Mouse (Mus musculus) adrenal gland, postnatal 10 days (tissue): ENCODE results near the gene Kpnb1. TPM values are rescaled to one million over a fixed set of nuclear protein-coding genes. Genes with fewer than 3 reads are reported as not detected.
A peak's percentile ranks its signal among the peaks of the same experiment; 100 is the strongest.

Experiments used
- DNase-seq: peaks from one replicate; pipeline ENCODE4 v3.0.0; 2021; ENCODE audit warnings: mixed read lengths
- total RNA-seq, 2 experiments: library from RNA; stranded (reverse); gene quantifications; 2 replicates each; pipeline ENCODE4 v1.2.3; 2021

Gene Kpnb1
- total RNA-seq, 2 experiments from 2014 or later = 109 to 115 TPM

GRCm38 (mm10) chr11:97140811-97141210 is 46.9 kb downstream of the Kpnb1 start:
- no peak for DNase-seq

DNA sequence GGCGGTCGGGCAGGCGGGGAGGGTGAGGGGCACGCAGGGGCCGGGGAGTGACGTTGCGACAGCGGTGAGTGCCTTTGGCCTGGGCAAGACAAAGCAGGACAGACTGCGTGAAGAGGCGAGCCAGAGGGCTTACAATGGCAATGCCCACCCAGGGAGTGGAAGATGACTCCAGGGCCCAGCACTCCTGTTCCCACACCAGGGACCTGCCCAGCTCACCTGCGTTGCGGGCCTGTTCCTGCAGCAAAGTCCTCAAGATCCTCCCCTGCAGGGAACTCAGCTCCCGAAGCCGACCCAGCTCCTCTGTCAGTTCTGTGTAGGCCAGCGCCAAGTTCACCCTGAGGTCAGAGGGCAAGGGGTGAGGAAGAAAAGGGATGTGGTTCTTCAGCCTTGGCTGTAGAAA is 48.4 kb downstream of the Kpnb1 start:
- DNase-seq = no peak

- peak; percentile 69 for DNase-seq
Observed at GRCm38 (mm10) chr11:97138554-97139226, 49.0 kb downstream of the Kpnb1 start.

GRCm38 (mm10) chr11:97133270-97133669 is 54.4 kb downstream of the Kpnb1 start:
- no peak for DNase-seq

DNA sequence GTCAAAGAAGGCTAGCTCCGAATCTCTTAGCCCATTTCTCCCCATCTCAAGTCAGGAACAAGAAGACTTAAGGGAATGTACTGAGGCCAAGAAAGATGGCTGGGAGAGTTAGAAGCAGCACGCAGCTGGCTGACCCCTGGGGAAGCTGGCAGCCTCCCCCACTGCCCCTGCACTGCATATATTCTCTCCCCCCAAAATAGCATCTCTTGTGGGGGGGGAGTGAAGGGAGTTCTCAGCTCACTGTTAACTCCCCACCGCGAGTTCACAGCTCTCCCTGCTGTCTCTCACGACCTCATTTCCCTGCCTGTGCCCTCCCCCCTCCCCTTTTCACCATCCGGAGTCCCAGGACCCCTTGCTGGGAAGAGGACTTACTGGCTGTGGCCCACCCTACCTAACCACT is 55.5 kb downstream of the Kpnb1 start:
- no peak for DNase-seq

GRCm38 (mm10) chr11:97131683-97132082 is 56.0 kb downstream of the Kpnb1 start:
- DNase-seq = no peak

- DNase-seq = no peak
Observed at GRCm38 (mm10) chr11:97130318-97130717, 57.4 kb downstream of the Kpnb1 start.

DNA sequence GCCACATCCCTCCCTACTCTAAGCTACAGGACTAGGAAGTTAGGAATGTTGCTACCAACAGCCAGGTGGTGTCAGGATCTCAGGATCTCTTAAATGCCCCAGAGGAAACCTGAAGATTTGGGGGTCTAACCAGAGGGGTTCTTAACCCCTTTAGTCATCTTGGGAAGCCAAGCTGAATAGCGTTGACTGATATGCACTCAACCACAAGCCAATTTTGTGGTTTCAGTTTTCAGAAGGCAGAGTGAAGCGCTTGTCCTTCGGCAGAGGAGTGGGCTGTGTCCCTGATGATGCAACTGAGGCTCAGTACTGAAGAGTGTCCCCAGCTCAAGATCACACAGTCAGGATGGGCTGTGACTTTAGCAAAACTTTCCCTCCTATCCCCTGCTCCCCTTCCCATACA is 58.7 kb downstream of the Kpnb1 start:
- no peak for DNase-seq

GRCm38 (mm10) chr11:97127470-97128223 is 60.0 kb downstream of the Kpnb1 start:
- no peak for DNase-seq

GRCm38 (mm10) chr11:97126645-97127468 is 60.8 kb downstream of the Kpnb1 start:
- peak; percentile 65 for DNase-seq

DNA sequence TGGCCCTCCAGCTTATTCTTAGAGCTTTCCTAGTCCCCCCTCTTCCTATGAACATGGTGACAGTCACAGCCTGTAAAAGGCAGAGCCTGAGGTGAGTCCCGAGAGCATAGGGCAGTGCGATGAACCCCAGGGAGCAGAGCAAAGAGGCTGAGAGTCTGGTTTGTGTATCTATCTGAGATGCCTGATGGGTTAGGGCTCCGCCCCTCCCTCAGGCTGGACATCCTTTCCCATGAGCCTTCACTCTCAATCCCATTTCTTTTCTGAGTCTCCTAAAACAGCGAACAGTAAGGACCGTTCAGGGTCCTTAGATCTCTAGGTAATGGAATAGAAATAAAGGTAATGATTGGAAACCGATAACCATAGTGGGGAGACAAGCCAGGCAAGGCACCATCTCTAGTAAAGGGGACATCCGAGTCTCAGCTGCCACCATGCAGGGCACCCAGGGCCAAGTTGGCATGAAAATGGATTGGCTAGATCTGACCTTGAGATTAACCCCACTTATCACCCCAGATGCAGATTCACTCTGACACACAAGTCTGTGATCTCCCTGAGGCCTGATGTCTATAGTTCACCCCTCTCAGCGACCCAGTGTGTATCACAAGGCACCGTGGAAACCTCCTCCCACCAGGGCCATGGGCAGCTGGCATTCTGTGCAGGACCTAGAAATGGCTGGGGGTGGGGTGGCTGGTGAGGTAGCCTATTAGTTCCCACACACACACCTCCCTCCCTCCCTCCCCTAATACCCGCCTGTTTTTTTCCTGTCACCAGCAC is 63.2 kb downstream of the Kpnb1 start:
- no peak for DNase-seq

- DNase-seq = no peak
Observed at GRCm38 (mm10) chr11:97123282-97123890, 64.3 kb downstream of the Kpnb1 start.

- DNase-seq = no peak
Observed at GRCm38 (mm10) chr11:97120641-97121040, 67.0 kb downstream of the Kpnb1 start.

DNA sequence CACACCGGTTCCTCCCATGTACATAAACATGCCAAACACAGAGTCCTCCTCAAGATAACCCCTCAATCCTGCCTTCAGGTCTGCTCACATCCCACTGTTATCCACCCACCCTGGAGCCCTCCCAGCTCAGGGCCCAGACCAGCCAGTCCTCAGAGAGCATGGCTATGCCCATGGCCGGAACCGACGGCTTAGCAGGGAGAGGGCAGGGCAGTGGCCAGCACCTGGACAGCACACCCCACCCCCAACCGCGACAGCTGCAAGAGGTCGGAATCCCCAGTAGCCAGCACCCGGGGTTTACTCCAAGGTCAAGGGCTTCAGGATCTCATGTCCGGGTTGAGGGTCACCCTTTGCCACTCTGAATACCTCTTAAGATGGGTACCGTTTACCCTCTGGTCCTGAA is 67.5 kb downstream of the Kpnb1 start:
- no peak for DNase-seq

DNA sequence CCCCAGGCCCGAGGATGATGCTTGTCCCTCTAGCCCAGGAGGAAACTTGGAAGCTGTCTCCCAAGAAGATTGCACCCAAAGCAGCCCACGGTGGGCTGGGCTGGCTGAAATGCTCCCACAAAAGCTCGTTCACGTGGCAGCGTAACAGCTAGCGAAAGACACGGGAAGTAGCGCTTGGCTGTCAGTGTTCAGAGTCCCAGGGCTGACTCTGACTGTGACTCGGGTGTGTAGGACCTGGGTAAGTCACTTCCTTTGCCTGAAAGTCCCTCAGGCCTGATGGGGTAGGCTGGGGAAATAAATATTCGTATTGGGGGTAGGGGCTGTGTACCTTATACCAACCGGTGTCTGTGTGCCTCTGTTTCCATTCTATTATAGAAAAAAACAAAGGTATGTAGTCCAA is 71.9 kb downstream of the Kpnb1 start:
- DNase-seq = no peak

DNA sequence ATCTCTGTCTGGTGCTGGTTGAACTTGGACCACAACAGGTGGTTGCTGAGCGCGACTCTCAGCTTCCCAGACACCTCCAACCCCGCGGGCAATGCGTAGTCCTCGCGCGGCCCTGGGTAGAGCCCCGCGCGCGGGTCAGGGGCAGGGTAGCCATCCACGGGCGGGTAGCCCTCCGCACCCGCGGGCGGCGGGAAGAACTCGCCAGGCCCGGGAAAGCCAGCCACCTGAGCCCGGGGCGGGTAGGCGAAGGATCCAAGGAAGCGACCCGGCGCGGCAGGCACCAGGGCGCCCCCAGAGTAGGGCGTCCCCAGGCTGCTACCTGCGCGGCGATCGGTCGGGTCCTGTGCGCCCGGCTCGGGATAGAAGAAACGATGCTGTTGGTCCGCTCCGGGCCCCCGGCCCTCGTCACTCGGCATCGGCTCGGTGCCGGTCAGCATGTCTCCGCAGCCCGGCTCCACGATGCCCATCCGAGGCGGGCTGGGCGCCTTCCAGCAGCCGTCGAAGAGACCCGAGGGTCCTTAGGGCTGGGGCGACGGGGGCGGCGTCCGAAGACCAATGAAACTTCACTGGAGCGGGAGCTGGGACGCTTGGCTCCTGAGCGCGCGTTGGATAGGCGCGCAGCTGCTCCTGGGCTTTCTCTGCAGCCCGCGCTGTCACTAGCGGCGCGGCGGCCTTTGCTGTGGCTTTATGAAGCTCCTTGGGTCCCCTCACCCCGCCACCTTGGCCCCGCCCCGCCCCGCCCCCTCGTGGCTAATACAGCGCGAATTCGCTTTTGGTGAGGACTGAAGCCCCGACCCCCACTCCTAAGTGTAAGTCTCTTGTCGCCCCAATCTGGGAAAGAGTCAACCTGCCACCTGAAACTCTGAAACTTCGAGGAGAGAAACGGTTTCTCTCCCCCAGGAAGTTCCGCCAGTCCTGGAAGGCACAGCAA is 72.7 kb downstream of the Kpnb1 start, which contains the start of gene Tbx21:
TSS of gene Tbx21 (minus strand) at position 661 of the 931 bp plus-strand sequence.
- DNase-seq = no peak

GRCm38 (mm10) chr11:97112519-97113125 is 75.1 kb downstream of the Kpnb1 start:
- no peak for DNase-seq
